Mouse (Mus musculus) erythroblast, embryonic 14.5 days (primary cell): ENCODE data around the gene Flt3.

ENCODE experiments used
- GATA1 ChIP-seq: IDR thresholded peaks from 2 replicates; pipeline ENCODE4 v1.6.1; 2012; ENCODE audit warnings: low read length, inconsistent platforms, mixed read lengths
- TAL1 ChIP-seq: IDR thresholded peaks from 3 replicates; pipeline ENCODE4 v1.6.1; 2012; ENCODE audit warnings: low read length, inconsistent platforms, mixed read lengths

GRCm38 (mm10) chr5:147370276-147370675, 30.0 kb downstream of the Flt3 start:
- no peak for TF ChIP-seq GATA1
- TF ChIP-seq TAL1: no peak
